Mouse (Mus musculus): Measurements from ENCODE around the gene Ggct.

- no peak for TF ChIP-seq CTCF (IDR thresholded peaks at IDR 0.05; ENCODE audit: borderline replicate concordance, control insufficient read depth, extremely low read depth, insufficient read depth, low read length, poor library complexity)
- TF ChIP-seq POLR2A (IDR thresholded peaks at IDR 0.05; ENCODE audit: control insufficient read depth, extremely low read depth, insufficient read depth, low read length, poor library complexity) = no peak
Measured at GRCm38 (mm10) chr6:54934930-54935329, 57.8 kb downstream of the Ggct start.
